Mouse (Mus musculus): ENCODE data around the gene Fan1. TPM values are rescaled to one million over a fixed set of nuclear protein-coding genes. Genes with fewer than 3 reads are reported as not detected.

The Fan1 gene
- polyA plus RNA-seq, 1 experiment from 2014 or later: 6.1 TPM

DNA sequence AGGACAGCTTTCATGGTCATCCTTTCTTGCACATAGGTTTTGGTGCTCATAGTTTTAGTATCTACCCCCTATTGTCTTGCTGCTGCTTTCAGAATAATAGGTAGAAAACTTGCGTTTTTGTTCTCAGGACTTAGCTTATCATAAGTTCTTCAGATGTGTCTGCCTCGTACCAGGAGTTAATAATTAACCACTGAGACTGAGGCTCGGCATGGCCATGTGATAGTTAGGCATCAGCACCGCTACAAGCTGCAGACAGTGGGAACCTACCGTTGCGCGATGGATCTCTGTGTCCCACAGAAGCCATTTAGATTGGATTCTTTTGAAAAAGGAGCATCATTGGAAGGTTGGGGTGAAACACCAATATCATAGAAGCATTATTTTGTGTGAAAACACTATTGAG is 61.1 kb downstream of the Fan1 start:
- H3K4me3 ChIP-seq (ENCODE audit: low read depth, low read length): no peak overlapping the region
- H3K27me3 ChIP-seq (ENCODE audit: control insufficient read depth, insufficient read depth, low read length): no peaks in the 10 kb centered on the region
- no peak for ATAC-seq (ENCODE audit: insufficient read depth, low FRiP score, low TSS enrichment)
- no peaks in the 10 kb centered on the region for H3K4me1 ChIP-seq (ENCODE audit: control insufficient read depth, insufficient read depth, low read length)
- no peak overlapping the region for H3K4me2 ChIP-seq (ENCODE audit: low read depth)
- 88% methylated on average over 7 of the region's 7 CpGs for WGBS
- no peaks in the 10 kb centered on the region; the same call in 1 of the 2 replicates for H3K36me3 ChIP-seq (ENCODE audit: control insufficient read depth, insufficient read depth, low read length)
- H3K9me3 ChIP-seq (ENCODE audit: control insufficient read depth, low read length): no peaks in the 10 kb centered on the region
- DNase-seq (ENCODE audit: low spot score): no peak
- no peak overlapping the region for H3K9ac ChIP-seq (ENCODE audit: low read length)
- H3K27ac ChIP-seq (ENCODE audit: low read depth, low read length): no peak overlapping the region

DNA sequence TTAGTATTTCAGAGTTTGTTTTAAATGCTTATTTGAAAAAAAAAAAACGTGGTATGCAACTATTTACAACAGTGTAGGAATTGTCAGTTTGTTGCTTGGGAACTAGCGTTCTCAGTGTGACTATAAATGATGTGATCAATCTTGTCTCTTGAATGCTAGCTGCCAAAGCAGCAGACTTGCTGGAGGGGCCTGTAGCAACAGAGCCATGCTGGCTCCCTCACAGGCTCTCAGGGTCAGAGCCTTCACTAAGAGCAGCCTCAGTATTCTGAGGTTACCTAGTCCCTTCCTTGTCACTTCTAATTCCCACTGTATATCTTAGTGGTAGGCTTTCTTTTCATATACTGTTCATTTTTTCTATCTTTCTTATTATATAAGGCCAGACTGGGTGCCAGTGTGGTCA is 63.1 kb downstream of the Fan1 start:
- H3K27me3 ChIP-seq (ENCODE audit: control insufficient read depth, insufficient read depth, low read length): no peaks in the 10 kb centered on the region
- H3K27ac ChIP-seq (ENCODE audit: low read depth, low read length): no peak overlapping the region
- no peak overlapping the region for H3K4me3 ChIP-seq (ENCODE audit: low read depth, low read length)
- no peak overlapping the region for H3K9ac ChIP-seq (ENCODE audit: low read length)
- WGBS: 19% methylated on average over 2 of the region's 2 CpGs
- DNase-seq (ENCODE audit: low spot score) (no peak), ATAC-seq (ENCODE audit: insufficient read depth, low FRiP score, low TSS enrichment) (0 out of 2 replicates have a peak, but pooled peaks have one; percentile 41)
- H3K9me3 ChIP-seq (ENCODE audit: control insufficient read depth, low read length): no peaks in the 10 kb centered on the region
- H3K36me3 ChIP-seq (ENCODE audit: control insufficient read depth, insufficient read depth, low read length): no peaks in the 10 kb centered on the region; the same call in 1 of the 2 replicates
- H3K4me2 ChIP-seq (ENCODE audit: low read depth): no peak overlapping the region
- no peaks in the 10 kb centered on the region for H3K4me1 ChIP-seq (ENCODE audit: control insufficient read depth, insufficient read depth, low read length)

DNA sequence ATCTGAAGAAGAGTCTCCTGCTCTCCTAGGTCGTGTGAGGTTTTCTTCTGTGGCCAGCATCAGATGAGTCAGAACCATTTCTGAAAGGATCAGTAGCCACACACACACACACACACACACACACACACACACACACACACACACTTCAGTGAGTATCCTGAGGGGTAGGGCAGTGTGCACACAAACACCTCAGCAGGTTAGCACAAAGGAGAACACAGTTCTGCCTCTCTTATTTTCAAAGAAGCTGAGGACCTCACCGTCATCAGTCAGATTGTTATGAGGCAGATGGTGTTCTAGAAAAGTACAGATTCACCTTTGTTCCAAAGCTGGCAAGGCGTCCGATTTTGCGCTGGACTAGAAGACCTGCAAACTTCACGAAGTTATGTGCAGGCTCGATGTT is 63.7 kb downstream of the Fan1 start:
- no peaks in the 10 kb centered on the region; the same call in 1 of the 2 replicates for H3K36me3 ChIP-seq (ENCODE audit: control insufficient read depth, insufficient read depth, low read length)
- no peaks in the 10 kb centered on the region for H3K9me3 ChIP-seq (ENCODE audit: control insufficient read depth, low read length)
- ATAC-seq (ENCODE audit: insufficient read depth, low FRiP score, low TSS enrichment) (no peak), DNase-seq (ENCODE audit: low spot score) (no peak)
- H3K27ac ChIP-seq (ENCODE audit: low read depth, low read length): peak overlapping the region; percentile 35; the same call in 1 of the 2 replicates
- no peaks in the 10 kb centered on the region for H3K4me1 ChIP-seq (ENCODE audit: control insufficient read depth, insufficient read depth, low read length)
- H3K27me3 ChIP-seq (ENCODE audit: control insufficient read depth, insufficient read depth, low read length): no peaks in the 10 kb centered on the region
- WGBS: 52% methylated on average over 7 of the region's 7 CpGs
- no peak overlapping the region for H3K4me3 ChIP-seq (ENCODE audit: low read depth, low read length)
- no peak overlapping the region for H3K9ac ChIP-seq (ENCODE audit: low read length)
- H3K4me2 ChIP-seq (ENCODE audit: low read depth): no peak overlapping the region

Other genes with a start within 250 kb of the Fan1 start
- 0.42 and 0.93 TPM in 2 replicates for gene Trpm1, start 220.3 kb downstream of the Fan1 start, polyA plus RNA-seq (2014; fragmentation: Nextera tagmentation; extraction: Ambion mirVana)
- 14.8 and 16.4 TPM in 2 replicates for gene Mtmr10, start 86.4 kb downstream of the Fan1 start, polyA plus RNA-seq (2014; fragmentation: Nextera tagmentation; extraction: Ambion mirVana)
- gene Mphosph10, start 18.2 kb upstream of the Fan1 start, polyA plus RNA-seq (2014; fragmentation: Nextera tagmentation; extraction: Ambion mirVana): 51.9 and 54.4 TPM in 2 replicates
- 34.2 and 39.7 TPM in 2 replicates for gene Mcee, start 18.5 kb upstream of the Fan1 start, polyA plus RNA-seq (2014; fragmentation: Nextera tagmentation; extraction: Ambion mirVana)
- gene Apba2, start 127.6 kb upstream of the Fan1 start, polyA plus RNA-seq (2014; fragmentation: Nextera tagmentation; extraction: Ambion mirVana): 97.6 and 123 TPM in 2 replicates